Mouse (Mus musculus) kidney, postnatal 10 days (tissue): ENCODE measurements around the gene Dock4.
"Not testable (repeated sequence)": the region's sequence is repeated elsewhere in the genome, so short reads cannot be mapped to it uniquely, and the experiment has no call there.

Source experiments
- DNase-seq: peaks from one replicate; pipeline ENCODE4 v3.0.0; 2021; ENCODE audit warnings: mixed read lengths

Dock4 gene

GRCm38 (mm10) chr12:40829269-40829668 is 383.5 kb downstream of the Dock4 start:
- no peak for DNase-seq

DNA sequence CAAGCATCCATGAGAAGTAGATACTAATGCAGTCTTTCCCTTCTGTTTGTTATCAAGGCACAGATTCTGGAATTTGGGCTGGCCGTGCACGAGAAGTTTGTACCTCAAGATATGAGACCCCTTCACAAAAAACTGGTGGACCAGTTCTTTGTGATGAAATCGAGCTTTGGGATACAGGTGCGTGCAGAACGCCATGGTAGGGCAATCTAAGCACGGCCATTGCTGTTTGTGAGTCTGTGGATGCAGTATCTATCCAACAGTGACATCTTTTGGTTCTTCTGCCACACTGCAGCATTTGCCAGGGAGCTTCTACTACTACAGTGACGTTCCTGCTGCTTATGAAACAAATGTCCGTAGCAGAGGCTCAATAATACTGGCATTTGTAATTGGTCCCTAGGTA is 386.4 kb downstream of the Dock4 start:
- peak; percentile 52 for DNase-seq

- DNase-seq, result no peak
These were observed 391.2 kb downstream of the Dock4 start for GRCm38 (mm10) chr12:40836924-40837323.

GRCm38 (mm10) chr12:40837597-40838337 is 392.0 kb downstream of the Dock4 start:
- DNase-seq, result peak; percentile 83

DNA sequence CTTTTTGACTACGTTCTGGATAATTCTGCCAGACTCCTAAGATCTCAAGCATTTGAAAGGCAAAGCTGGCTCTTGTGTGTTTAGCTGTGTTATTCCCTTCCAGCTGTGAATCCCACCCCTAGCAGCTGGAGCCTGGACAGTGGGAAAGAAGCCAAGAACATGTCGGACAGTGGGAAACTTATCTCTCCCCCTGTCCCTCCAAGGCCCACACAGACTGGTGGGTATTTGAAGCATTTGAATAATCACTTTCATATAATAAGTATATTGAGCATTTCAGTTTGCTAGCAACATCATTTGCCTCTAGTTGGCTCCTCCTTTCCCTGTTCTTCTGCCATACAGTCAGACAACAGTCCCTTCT is 392.6 kb downstream of the Dock4 start:
- DNase-seq, result peak; percentile 28

DNA sequence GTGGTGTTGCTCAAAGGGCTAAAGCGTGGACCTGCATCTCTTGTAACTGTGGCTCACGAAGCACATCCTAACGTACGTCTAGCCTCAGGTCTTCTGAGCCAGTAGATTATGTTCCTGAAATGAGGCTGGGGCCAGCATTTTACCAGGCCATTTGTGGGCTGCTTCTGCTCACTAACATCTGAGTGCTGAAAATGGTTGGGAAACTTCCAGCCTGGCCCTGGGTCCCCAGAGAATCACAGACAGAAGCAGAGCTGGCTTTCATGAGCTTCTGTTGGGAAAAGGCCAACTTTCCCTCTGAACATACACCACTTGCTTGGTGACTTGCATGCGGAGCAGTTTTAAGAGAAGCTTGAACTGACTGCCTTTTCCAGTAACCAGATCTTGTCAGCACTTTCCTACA is 393.2 kb downstream of the Dock4 start:
- peak; percentile 63 for DNase-seq

DNA sequence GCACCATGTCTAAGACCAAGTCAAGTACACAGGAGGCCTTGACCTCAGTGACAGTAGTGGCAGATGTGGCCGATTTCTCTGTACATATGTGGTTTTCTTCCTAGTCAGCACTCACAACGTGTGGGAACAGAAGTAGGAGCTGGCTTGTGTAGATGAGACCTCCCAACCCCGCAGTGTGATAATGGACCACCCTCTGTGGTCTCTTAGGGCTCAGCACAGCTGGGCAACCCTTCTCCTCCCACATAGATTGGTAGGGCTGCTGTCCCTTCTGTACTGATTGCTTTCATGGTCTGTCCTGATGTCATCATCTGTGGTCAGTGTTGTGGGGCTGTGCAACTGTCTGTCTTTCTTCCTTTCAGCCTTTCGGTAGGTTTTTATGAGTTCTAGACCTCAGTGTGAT is 394.1 kb downstream of the Dock4 start:
- no peak for DNase-seq

- no peak for DNase-seq
These were observed 396.7 kb downstream of the Dock4 start for GRCm38 (mm10) chr12:40842251-40842988.

GRCm38 (mm10) chr12:40842991-40843390 is 397.2 kb downstream of the Dock4 start:
- no peak for DNase-seq

GRCm38 (mm10) chr12:40843474-40844080 is 397.8 kb downstream of the Dock4 start:
- no peak for DNase-seq

GRCm38 (mm10) chr12:40844324-40844723 is 398.6 kb downstream of the Dock4 start:
- no peak for DNase-seq

GRCm38 (mm10) chr12:40854705-40855367 is 409.1 kb downstream of the Dock4 start:
- DNase-seq, result no peak

DNA sequence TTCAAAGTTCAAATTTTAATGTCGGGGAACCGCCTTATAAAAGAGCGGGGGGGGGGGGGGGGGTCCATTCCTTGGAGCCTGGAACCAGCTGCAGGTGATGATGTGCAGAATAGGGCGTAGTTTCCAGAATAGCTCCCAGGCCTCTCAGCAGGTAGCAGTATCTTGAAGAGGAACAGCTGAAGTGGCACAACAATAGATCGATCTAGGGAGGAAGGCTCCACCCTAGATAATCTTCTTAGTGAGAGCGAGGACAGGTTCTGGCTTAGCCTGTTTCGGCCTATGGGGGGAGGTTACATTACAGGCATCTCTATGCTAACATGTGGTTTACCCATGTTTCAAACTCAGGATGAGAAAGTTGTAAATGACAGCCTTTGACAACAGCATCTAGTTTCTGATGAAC is 411.7 kb downstream of the Dock4 start:
- DNase-seq, result no peak

DNA sequence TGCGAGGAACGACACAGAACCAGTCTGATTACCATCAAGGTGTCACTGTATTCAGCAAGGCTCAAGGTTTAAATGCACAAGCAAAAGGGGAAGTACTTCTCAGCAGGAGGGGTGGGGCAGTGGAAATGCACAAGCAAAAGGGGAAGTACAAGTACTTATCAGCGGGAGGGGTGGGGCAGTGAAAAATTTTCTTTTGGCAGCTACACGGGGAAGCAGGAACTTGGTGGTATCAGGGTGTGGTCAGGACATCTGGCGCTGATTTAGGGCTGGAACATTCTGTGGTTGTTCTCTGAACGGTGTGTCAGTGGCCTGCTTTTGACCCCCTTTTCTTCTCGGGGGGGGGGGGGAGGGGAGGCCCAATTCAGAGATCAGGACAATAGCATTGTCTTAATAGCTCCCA is 413.0 kb downstream of the Dock4 start:
- not testable (repeated sequence) for DNase-seq

GRCm38 (mm10) chr12:40870387-40870786 is 424.6 kb downstream of the Dock4 start:
- no peak for DNase-seq

DNA sequence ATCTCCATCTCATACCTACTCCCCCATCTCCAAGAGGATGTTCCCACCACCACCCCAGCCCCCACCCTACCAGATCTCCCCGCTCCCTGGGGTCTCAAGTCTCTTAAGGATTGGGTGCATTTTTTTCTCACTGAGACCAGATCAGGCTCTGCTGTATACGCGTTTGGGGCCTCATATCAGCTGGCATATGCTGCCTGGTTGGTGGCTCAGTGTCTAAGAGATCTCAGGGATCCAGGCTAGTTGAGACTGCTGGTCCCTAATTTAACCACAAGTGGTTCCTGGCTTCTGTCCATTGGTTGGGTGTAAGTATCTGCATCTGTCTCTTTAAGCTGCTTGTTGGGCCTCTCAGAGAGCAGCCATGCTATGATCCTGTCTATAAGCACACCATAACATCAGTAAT is 427.0 kb downstream of the Dock4 start:
- no peak for DNase-seq

GRCm38 (mm10) chr12:40873267-40873666 is 427.5 kb downstream of the Dock4 start:
- DNase-seq, result not testable (repeated sequence)

DNA sequence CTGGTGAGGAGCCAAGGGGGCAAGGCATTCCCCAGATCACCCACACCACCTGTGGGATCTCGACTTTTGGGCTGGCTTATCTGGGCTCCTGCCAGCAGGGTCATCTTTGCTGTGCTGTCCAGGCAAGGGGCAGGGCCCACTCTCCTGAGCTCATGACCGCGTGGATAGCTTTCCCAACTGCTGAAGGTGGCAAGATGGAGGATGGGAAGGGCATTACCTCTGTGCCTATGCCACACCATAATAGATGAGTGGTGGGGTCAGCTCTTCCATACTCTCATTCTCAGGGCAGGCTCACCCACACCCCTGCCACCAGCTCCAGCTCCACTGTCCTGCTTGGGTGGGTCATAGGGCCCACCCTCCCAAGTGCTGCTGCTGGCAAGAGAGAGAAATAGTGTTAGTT is 439.2 kb downstream of the Dock4 start:
- DNase-seq, result no peak

- no peak for DNase-seq
These were observed 439.6 kb downstream of the Dock4 start for GRCm38 (mm10) chr12:40885377-40885776.

GRCm38 (mm10) chr12:40887496-40887895 is 441.7 kb downstream of the Dock4 start:
- DNase-seq, result no peak

- no peak for DNase-seq
These were observed 442.6 kb downstream of the Dock4 start for GRCm38 (mm10) chr12:40888261-40888791.

- peak; percentile 47 for DNase-seq
These were observed 443.1 kb downstream of the Dock4 start for GRCm38 (mm10) chr12:40888829-40889228.

DNA sequence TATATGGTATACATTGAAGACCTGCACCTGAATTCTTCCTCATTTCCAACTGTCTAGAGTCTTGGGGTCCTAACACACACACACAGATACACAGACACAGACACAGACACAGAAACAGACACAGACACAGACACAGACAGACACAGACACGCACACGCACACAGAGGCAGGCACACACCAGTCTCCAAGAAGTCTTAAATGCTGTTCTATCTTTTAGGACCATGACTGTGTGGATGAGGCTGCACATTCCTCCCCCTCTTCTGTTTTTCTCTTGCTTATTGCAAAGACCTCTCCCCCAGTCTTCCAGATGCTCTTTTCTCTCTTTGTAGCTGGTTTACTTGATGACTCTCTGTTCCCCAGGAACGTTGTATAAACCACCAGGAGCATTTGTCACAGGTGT is 443.8 kb downstream of the Dock4 start:
- no peak for DNase-seq
